Mouse (Mus musculus) ES-CJ7 (cell line): Measurements from ENCODE around the gene Csl.

Source experiments
- DNase-seq: peaks from one replicate; pipeline ENCODE4 v3.0.0; 2011; ENCODE audit warnings: low read depth, low spot score

Gene Csl

DNA sequence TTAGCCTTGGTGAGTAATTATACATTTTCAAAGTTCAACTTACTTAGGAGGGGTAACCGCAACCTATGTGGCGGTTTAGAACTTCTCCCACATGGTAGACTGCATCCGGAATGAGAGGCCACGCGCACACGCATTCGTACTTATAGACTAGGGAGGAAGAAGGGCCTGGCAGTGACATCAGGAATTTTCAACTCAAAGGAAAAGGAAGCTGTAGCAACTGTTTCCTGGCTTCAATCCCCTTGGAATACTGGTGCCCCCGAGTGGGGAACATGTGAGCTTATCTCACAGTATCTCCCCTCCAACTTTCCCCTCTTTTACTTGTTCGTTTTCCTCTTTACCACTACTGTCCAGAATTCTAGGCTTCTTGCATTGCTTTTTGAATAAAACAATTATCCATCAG, at the start of gene Csl:
TSS of gene Csl (minus strand) at position 101 of the 400 bp plus-strand sequence.
- DNase-seq, result no peak

DNA sequence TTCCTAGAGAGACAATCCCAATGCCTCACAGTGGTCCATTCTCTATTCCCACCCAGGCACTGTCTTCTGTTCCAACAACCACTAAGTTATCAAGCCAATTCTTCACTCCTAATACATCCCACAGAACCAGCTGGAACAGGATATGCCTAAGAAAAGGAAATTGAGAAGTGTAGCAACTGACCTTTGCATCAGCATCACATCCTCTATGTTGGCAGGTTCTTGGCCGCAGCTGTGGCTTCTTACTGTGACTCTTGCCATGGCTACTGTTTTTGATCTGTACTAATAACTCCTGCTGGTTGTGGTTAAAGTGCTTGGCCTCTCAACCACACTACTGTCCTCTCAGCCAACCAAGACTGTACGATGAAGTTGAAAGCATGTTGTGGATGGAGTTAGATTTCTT, 30.0 kb upstream of the Csl start:
- no peak for DNase-seq

DNA sequence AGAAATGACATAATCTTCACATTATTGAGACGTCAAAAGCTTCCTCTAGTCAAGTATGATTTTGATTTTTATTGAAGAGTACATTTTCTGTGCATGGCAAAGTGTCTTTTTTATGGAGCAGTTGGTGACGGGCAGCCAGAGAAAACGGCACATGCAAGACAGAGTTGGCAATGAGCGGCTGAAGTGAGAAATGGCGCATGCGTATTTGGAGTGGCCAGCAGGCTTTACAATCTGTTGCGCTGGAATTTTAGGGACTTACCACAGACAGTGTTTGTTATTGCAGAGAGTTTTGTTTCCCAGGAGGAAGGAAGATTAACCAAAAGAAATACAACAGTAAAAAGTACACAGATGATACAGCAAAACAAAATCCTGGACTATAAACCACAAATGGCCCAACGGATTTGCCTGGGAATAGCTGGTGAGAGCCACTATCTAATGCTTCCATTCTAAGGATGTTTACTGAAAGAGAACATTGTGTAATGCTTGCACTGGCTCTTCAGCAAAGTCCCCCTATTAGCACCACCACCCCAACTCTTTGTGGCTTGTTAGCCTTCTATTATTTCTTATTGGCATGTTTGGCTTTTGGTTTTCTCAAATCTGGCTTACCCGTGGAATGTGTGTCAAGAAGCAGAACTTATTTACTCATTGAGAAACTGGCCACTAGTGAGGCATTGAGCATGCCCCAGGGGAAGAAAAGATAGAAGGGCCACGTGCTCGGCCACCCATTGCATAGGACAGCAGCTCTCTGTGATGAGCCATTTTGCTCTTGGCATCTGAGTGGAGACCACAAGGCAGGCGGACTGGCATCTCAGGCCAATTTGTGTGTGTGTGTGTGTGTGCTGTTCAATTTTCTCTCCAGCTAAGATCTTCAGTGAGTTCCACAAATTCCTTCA, 15.0 kb upstream of the Csl start:
- DNase-seq, result no peak

DNA sequence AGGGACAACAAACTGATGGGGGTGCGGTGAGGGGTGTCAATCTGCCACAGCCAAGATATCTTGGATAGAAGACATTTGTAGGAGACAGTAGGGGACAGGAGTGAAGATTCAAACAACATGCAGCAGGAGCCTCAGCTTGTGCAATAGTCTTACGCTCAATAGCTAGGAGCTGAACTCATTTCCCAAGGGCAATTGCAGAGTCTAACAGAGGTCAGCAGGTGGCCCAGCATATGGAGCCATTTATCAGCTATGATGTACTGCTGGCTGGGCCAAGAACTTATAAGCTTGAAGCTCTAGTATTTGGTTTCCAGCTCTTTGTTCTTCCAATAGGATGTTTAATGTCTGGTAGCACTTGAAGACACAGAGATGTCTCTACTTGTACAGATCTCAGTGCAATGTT, 9.3 kb downstream of the Csl start:
- no peak for DNase-seq

DNA sequence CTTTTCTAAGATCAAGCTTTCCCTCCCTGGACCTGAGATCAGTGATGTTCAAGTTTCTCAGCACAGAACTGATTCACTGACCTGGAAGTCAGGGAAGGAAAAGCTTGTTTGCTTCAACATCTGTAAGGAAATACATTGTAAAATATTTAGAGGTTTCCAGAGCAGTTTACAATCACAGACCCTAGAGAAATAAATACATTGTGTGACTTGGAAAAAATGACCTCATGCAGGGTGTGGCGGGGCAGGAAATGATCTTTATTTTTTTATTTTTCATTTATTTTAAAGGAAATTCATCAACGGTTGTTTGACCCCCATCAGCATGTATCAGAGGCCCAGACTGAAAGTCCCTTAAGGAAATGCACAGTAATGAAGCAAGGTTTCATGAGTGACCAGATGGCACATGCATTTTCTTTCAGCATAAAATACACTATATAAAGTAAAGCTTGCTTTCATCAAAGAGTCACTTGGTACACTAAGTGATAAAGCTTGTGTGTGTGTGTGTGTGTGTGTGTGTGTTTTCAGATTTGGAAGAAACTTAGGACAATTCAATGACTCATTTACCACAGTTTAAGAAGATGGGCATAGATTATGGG, 10.7 kb downstream of the Csl start:
- DNase-seq, result no peak

DNA sequence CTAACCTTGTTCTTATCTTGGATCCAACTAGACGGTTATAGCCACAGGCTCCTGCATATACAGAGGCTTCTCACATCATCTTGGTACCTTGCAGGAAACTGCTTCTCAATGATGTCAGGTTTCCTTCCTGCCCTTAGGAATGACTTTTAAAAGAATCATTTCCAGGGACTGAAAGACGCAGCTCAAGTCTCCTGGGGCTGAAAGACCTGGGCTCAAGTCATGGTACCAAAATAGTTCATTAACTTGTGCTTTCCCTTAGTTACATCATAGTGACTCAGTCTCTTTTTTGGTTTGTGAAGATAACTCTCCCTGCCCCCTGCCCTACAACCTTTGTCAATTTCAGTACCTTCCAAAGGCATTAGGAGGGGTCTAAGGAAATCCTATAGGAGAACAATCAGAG, 11.4 kb downstream of the Csl start:
- DNase-seq, result no peak

DNA sequence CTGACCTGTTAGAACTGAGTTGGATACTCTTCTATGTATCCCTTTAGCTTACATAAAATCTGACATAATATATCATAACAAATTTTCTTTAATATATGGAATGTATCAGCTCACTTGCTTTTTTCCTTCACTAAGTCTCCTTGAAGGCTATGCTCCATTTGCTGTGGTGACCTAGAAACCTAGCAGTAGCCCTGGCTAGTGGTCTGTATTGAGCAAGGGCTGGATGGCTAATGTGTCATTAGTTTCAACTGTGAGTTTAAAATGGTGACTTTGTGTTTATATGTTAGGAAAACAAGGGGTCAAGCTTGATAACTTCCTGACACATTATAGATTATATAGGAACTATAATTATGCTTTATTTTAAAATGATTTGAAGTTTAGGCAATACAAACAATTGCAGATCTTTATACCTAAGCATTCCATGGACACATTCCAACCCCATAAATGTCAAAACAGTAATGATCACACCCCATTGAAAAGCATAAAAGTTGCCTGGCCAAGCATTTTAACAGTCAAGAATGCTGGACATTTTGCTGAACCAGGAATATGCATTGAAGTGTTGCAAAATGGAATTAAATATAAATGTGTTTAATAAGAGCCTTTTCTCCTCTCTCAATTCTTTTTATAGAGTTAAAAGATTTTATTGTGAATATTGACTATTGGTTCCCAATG, 17.7 kb downstream of the Csl start:
- no peak for DNase-seq

DNA sequence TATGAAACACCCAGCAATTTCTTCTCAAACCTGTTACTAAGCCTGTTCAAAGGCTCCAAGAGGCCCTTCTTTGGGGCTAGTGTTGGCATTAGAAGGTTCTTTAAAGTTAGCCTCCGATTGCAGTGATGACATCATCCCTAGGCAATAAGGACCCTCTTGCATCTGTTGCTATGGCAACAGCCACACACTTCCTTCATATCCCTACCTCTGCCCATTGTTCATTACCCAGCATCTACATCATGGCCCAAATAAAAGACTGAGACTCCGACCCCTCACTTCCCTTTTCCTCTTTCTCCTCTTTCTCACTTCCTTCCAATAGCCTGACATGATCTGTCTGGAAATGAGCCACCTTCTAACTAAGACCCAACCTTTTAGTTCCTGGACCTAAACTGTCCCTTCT, 46.3 kb downstream of the Csl start:
- no peak for DNase-seq

DNA sequence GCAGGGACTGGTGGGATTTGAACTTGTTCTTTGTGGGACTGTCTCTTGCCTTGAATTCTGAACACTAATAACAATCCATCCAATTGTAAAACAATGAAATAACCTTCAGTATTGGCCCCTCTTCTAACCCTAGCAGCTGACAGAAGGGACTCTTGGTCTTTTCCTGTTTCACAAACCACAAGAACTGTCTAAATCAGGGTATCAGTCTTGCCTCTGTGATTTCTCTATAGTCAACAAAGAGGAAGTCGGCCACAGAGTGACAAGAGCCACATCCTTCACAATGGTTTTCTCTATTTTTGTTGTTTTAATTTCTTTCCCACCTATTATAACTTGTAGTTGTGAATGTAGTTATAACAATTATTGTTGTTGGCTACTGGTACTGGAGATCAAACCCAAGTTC, 47.9 kb downstream of the Csl start:
- no peak for DNase-seq
